10 mouse cellular contexts compared by ENCODE assay signal in the genomic region with DNA sequence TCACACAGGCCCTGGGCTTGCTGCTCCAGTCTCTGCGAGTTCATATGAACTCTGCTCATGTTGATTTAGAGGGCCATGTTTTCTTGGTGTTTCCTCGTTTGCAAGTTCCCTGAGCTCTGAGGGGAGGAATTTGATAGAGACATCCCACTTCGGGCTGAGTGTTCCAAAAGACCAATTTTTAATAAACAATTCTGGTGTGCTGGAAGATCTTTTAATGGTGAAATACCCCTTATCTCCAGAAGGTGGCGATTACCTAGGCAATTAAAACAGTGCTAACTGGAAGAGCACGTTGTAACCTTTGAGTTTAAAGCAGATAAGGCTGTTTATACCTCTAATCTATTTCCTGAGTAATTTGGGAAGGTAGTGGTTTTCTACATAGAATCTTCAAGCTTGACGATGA. TPM values are rescaled to one million over a fixed set of nuclear protein-coding genes. Genes with fewer than 3 reads are reported as not detected.
DNase-seq lines count a peak whose midpoint lies in the region; ATAC-seq and TF ChIP-seq lines count a peak whose summit lies in the region.
"Had no signal": no experiment of that assay in that cellular context is flagged by ENCODE, and none has a peak within 500 bp of the region (broad histone marks: within the 10 kb centered on the region; RNA-seq: fewer than 3 reads in every experiment).

No protein-coding gene starts in this region.

- 0 out of 2 replicates have a peak, but pooled peaks have one; percentile 24 for TF ChIP-seq CTCF in kidney, adult 2 months (conservative IDR thresholded peaks at IDR 0.05; ENCODE audit: insufficient read depth, insufficient read length, low read depth, low read length)
- TF ChIP-seq CTCF in G1E (IDR thresholded peaks at IDR 0.05; ENCODE audit: low read depth, low read length): no peak

- H3K4me1 ChIP-seq in kidney, adult 2 months (ENCODE audit: control insufficient read depth, insufficient read depth, low read length): no peaks in the 10 kb centered on the region
- H3K4me1 ChIP-seq in G1E (ENCODE audit: insufficient read depth, low read depth, low read length): peaks cover 11% of the 10 kb centered on the region
- H3K4me1 ChIP-seq in forebrain, embryonic 15.5 days: peaks cover 10% of the 10 kb centered on the region

- no peak overlapping the region for H3K9ac ChIP-seq in forebrain, embryonic 15.5 days (replicated peaks)
- H3K9ac ChIP-seq: hindbrain, embryonic 15.5 days had no signal

- no peak overlapping the region for H3K27ac ChIP-seq in kidney, adult 2 months (ENCODE audit: insufficient read depth, low read depth, low read length)
- H3K27ac ChIP-seq in forebrain, embryonic 15.5 days (replicated peaks): no peak overlapping the region
- H3K27ac ChIP-seq: hindbrain, embryonic 15.5 days had no signal

- peak; percentile 46 for DNase-seq in kidney, adult 2 months
- DNase-seq in kidney, postnatal 10 days: no peak
- DNase-seq in CD4-positive helper T cell, adult 2 months (ENCODE audit: low read depth, low spot score): peak; percentile 55
- peak; percentile 21 for DNase-seq in G1E (ENCODE audit: low spot score)
- DNase-seq in induced T-regulatory cell, adult 2 months (ENCODE audit: low read depth): peak; percentile 74
- DNase-seq in urinary bladder, postnatal 14 days (ENCODE audit: low spot score): no peak
- no peak for DNase-seq in adrenal gland, postnatal 10 days
- DNase-seq: thymus, postnatal 25 days had no signal

- H3K36me3 ChIP-seq in kidney, adult 2 months (ENCODE audit: control insufficient read depth, insufficient read depth, low read length): no peaks in the 10 kb centered on the region
- no peaks in the 10 kb centered on the region for H3K36me3 ChIP-seq in G1E (replicated peaks)
- no peaks in the 10 kb centered on the region for H3K36me3 ChIP-seq in forebrain, embryonic 15.5 days
- H3K36me3 ChIP-seq: hindbrain, embryonic 15.5 days had no signal

- H3K4me2 ChIP-seq in forebrain, embryonic 15.5 days (replicated peaks): no peak overlapping the region
- H3K4me2 ChIP-seq: hindbrain, embryonic 15.5 days had no signal

- no peak for TF ChIP-seq POLR2A in kidney, adult 2 months (IDR thresholded peaks at IDR 0.05; ENCODE audit: low read depth, low read length)

- WGBS in kidney, adult 2 months: 17% methylated on average over 6 of the region's 6 CpGs
- 25% methylated on average over 6 of the region's 6 CpGs for WGBS in forebrain, embryonic 15.5 days

- no peak for ATAC-seq in G1E (ENCODE audit: extremely low read depth, insufficient number of reproducible peaks, low FRiP score, poor library complexity, severe bottlenecking)
- ATAC-seq in forebrain, embryonic 15.5 days (replicated peaks): no peak

- no peak overlapping the region for H3K4me3 ChIP-seq in kidney, adult 2 months (ENCODE audit: insufficient read depth, low read depth, low read length)
- H3K4me3 ChIP-seq in G1E (ENCODE audit: low read depth, low read length): no peak overlapping the region
- H3K4me3 ChIP-seq in forebrain, embryonic 15.5 days: no peak overlapping the region
- H3K4me3 ChIP-seq: hindbrain, embryonic 15.5 days had no signal

- no peaks in the 10 kb centered on the region for H3K9me3 ChIP-seq in G1E (replicated peaks)
- no peaks in the 10 kb centered on the region for H3K9me3 ChIP-seq in forebrain, embryonic 15.5 days
- H3K9me3 ChIP-seq: hindbrain, embryonic 15.5 days had no signal

- no peaks in the 10 kb centered on the region for H3K27me3 ChIP-seq in kidney, adult 2 months (replicated peaks; ENCODE audit: control insufficient read depth, insufficient read depth, low read length)
- H3K27me3 ChIP-seq in G1E (ENCODE audit: insufficient read depth, low read length): peaks cover 7% of the 10 kb centered on the region; the same call in 1 of the 2 replicates
- no peaks in the 10 kb centered on the region for H3K27me3 ChIP-seq in forebrain, embryonic 15.5 days

RNA-seq across cellular contexts. Expression of a gene that starts 4.0 kb away (rescaled TPM):
- 4.0 and 4.6 TPM in 2 replicates for polyA plus RNA-seq in kidney, adult 2 months (2012; rRNA removed)
- total RNA-seq in G1E (2014; fragmentation: Nextera tagmentation) (9.8 and 12.5 TPM in 2 replicates), G1E (2017) (17.8 and 19.7 TPM in 2 replicates)
- polyA plus RNA-seq in G1E (2012): 16.6 and 19.6 TPM in 2 replicates
- 1 to 10 TPM; 9.0 to 9.4 TPM for total RNA-seq in adrenal gland, postnatal 10 days (2021)
- 12.0 and 13.0 TPM in 2 replicates for polyA plus RNA-seq in forebrain, embryonic 15.5 days (2015; fragmentation: Nextera tagmentation; extraction: Ambion mirVana)

RNA-seq across cellular contexts. Expression of a gene that starts 29.6 kb away (rescaled TPM):
- polyA plus RNA-seq in kidney, adult 2 months (2012; rRNA removed): 0.66 and 0.86 TPM in 2 replicates
- total RNA-seq in G1E (2014; fragmentation: Nextera tagmentation) (not detected in 2 replicates), G1E (2017) (under 0.01 and 0.22 TPM in 2 replicates)
- not detected in 2 replicates for polyA plus RNA-seq in G1E (2012)
- 1 to 10 TPM; 1.9 to 3.3 TPM for total RNA-seq in adrenal gland, postnatal 10 days (2021)
- 0.66 and 0.88 TPM in 2 replicates for polyA plus RNA-seq in forebrain, embryonic 15.5 days (2015; fragmentation: Nextera tagmentation; extraction: Ambion mirVana)

Comparison
In these comparisons a context has a peak if more than half of its experiments do, and no peak if none do; other contexts are left out.
1. DNase-seq: peak in kidney, adult 2 months (single experiment), CD4-positive helper T cell, adult 2 months (single experiment), G1E (single experiment) and induced T-regulatory cell, adult 2 months (single experiment); none in kidney, postnatal 10 days (single experiment), urinary bladder, postnatal 14 days (single experiment) and adrenal gland, postnatal 10 days (single experiment).